Mouse (Mus musculus): Measurements from ENCODE around the gene Nfib. TPM values are rescaled to one million over a fixed set of nuclear protein-coding genes. Genes with fewer than 3 reads are reported as not detected.

The Nfib gene
- total and polyA plus RNA-seq, 3 experiments = 32.1 to 121 (median 118) TPM

GRCm38 (mm10) chr4:82378050-82378449, 327.5 kb downstream of the Nfib start:
- H3K4me3 ChIP-seq = no peak overlapping the region
- no peak for TF ChIP-seq CTCF (IDR thresholded peaks at IDR 0.05)
- TF ChIP-seq EP300 (IDR thresholded peaks at IDR 0.05; ENCODE audit: insufficient read depth, low read depth, low read length) = no peak
- no peak for TF ChIP-seq POLR2A (IDR thresholded peaks at IDR 0.05; ENCODE audit: insufficient read depth, low read depth, low read length)
- H3K36me3 ChIP-seq (ENCODE audit: control insufficient read depth, insufficient read depth, low read length) = peaks cover 21% of the 10 kb centered on the region
- intact Hi-C loops (cut with DNase I) = no loop called here
- no peak overlapping the region for H3K27ac ChIP-seq
- DNase-seq = no peak
- 82% methylated on average over 3 of the region's 3 CpGs for WGBS
- H3K27me3 ChIP-seq (ENCODE audit: control insufficient read depth, insufficient read depth, low read length) = no peaks in the 10 kb centered on the region
- no peak overlapping the region for H3K9ac ChIP-seq (ENCODE audit: low read depth, low read length)
- H3K4me1 ChIP-seq (ENCODE audit: control insufficient read depth, insufficient read depth, low read length) = peaks cover 5% of the 10 kb centered on the region
- H3K79me2 ChIP-seq (replicated peaks; ENCODE audit: control insufficient read depth, insufficient read depth, low read length) = peaks cover 8% of the 10 kb centered on the region

- H3K27ac ChIP-seq = no peak overlapping the region
- intact Hi-C loops (cut with DNase I) = no loop called here
- peaks cover 8% of the 10 kb centered on the region for H3K79me2 ChIP-seq (replicated peaks; ENCODE audit: control insufficient read depth, insufficient read depth, low read length)
- 77% methylated on average over 3 of the region's 3 CpGs for WGBS
- no peak for TF ChIP-seq POLR2A (IDR thresholded peaks at IDR 0.05; ENCODE audit: insufficient read depth, low read depth, low read length)
- no peak for TF ChIP-seq CTCF (IDR thresholded peaks at IDR 0.05)
- TF ChIP-seq EP300 (IDR thresholded peaks at IDR 0.05; ENCODE audit: insufficient read depth, low read depth, low read length) = no peak
- no peak overlapping the region for H3K4me3 ChIP-seq
- H3K4me1 ChIP-seq (ENCODE audit: control insufficient read depth, insufficient read depth, low read length) = peaks cover 5% of the 10 kb centered on the region
- peaks cover 19% of the 10 kb centered on the region for H3K36me3 ChIP-seq (ENCODE audit: control insufficient read depth, insufficient read depth, low read length)
- H3K9ac ChIP-seq (ENCODE audit: low read depth, low read length) = no peak overlapping the region
- no peak for DNase-seq
- H3K27me3 ChIP-seq (ENCODE audit: control insufficient read depth, insufficient read depth, low read length) = no peaks in the 10 kb centered on the region
Observed at GRCm38 (mm10) chr4:82377621-82378020, 327.9 kb downstream of the Nfib start.

GRCm38 (mm10) chr4:82374560-82374959, 331.0 kb downstream of the Nfib start:
- 62% methylated on average over 5 of the region's 5 CpGs for WGBS
- H3K4me1 ChIP-seq (ENCODE audit: control insufficient read depth, insufficient read depth, low read length) = peaks cover 3% of the 10 kb centered on the region
- H3K79me2 ChIP-seq (replicated peaks; ENCODE audit: control insufficient read depth, insufficient read depth, low read length) = peaks cover 6% of the 10 kb centered on the region
- peaks cover 10% of the 10 kb centered on the region for H3K36me3 ChIP-seq (ENCODE audit: control insufficient read depth, insufficient read depth, low read length)
- H3K4me3 ChIP-seq = no peak overlapping the region
- H3K9ac ChIP-seq (ENCODE audit: low read depth, low read length) = no peak overlapping the region
- H3K27ac ChIP-seq = no peak overlapping the region
- TF ChIP-seq CTCF (IDR thresholded peaks at IDR 0.05) (no peak), EP300 (IDR thresholded peaks at IDR 0.05; ENCODE audit: insufficient read depth, low read depth, low read length) (no peak), POLR2A (IDR thresholded peaks at IDR 0.05; ENCODE audit: insufficient read depth, low read depth, low read length) (no peak)
- no peak for DNase-seq
- intact Hi-C loops (cut with DNase I) = no loop called here
- H3K27me3 ChIP-seq (ENCODE audit: control insufficient read depth, insufficient read depth, low read length) = no peaks in the 10 kb centered on the region

- Histone ChIP-seq H3K4me3 (no peak overlapping the region), H3K27ac (no peak overlapping the region), H3K4me1 (ENCODE audit: control insufficient read depth, insufficient read depth, low read length) (peaks cover 6% of the 10 kb centered on the region), H3K27me3 (ENCODE audit: control insufficient read depth, insufficient read depth, low read length) (no peaks in the 10 kb centered on the region), H3K9ac (ENCODE audit: low read depth, low read length) (no peak overlapping the region), H3K36me3 (ENCODE audit: control insufficient read depth, insufficient read depth, low read length) (peaks cover 7% of the 10 kb centered on the region), H3K79me2 (replicated peaks; ENCODE audit: control insufficient read depth, insufficient read depth, low read length) (peaks cover 6% of the 10 kb centered on the region)
- 78% methylated on average over 4 of the region's 4 CpGs for WGBS
- TF ChIP-seq CTCF (IDR thresholded peaks at IDR 0.05) = no peak
- TF ChIP-seq EP300 (IDR thresholded peaks at IDR 0.05; ENCODE audit: insufficient read depth, low read depth, low read length) = no peak
- TF ChIP-seq POLR2A (IDR thresholded peaks at IDR 0.05; ENCODE audit: insufficient read depth, low read depth, low read length) = no peak
- no peak for DNase-seq
- intact Hi-C loops (cut with DNase I) = no loop called here
Observed at GRCm38 (mm10) chr4:82372217-82372616, 333.3 kb downstream of the Nfib start.

- 88% methylated on average over 4 of the region's 4 CpGs for WGBS
- H3K4me1 ChIP-seq (ENCODE audit: control insufficient read depth, insufficient read depth, low read length) = peaks cover 5% of the 10 kb centered on the region
Observed at GRCm38 (mm10) chr4:82371471-82371870, 334.1 kb downstream of the Nfib start.

GRCm38 (mm10) chr4:82369011-82369776, 336.4 kb downstream of the Nfib start:
- no peak overlapping the region for H3K9ac ChIP-seq (ENCODE audit: low read depth, low read length)
- 79% methylated on average over 6 of the region's 6 CpGs for WGBS
- H3K27me3 ChIP-seq (ENCODE audit: control insufficient read depth, insufficient read depth, low read length) = no peaks in the 10 kb centered on the region
- peaks cover 3% of the 10 kb centered on the region for H3K79me2 ChIP-seq (replicated peaks; ENCODE audit: control insufficient read depth, insufficient read depth, low read length)
- no peak for TF ChIP-seq POLR2A (IDR thresholded peaks at IDR 0.05; ENCODE audit: insufficient read depth, low read depth, low read length)
- no peak for TF ChIP-seq EP300 (IDR thresholded peaks at IDR 0.05; ENCODE audit: insufficient read depth, low read depth, low read length)
- TF ChIP-seq CTCF (IDR thresholded peaks at IDR 0.05) = no peak
- no peak overlapping the region for H3K27ac ChIP-seq
- peaks cover 7% of the 10 kb centered on the region for H3K4me1 ChIP-seq (ENCODE audit: control insufficient read depth, insufficient read depth, low read length)
- intact Hi-C loops (cut with DNase I) = no loop called here
- DNase-seq = no peak
- H3K4me3 ChIP-seq = no peak overlapping the region
- peaks cover 15% of the 10 kb centered on the region for H3K36me3 ChIP-seq (ENCODE audit: control insufficient read depth, insufficient read depth, low read length)

More at GRCm38 (mm10) chr4:82371471-82371870, 334.1 kb downstream of the Nfib start:
- H3K27me3 ChIP-seq (ENCODE audit: control insufficient read depth, insufficient read depth, low read length) = no peaks in the 10 kb centered on the region
- intact Hi-C loops (cut with DNase I) = no loop called here
- no peak for DNase-seq
- H3K79me2 ChIP-seq (replicated peaks; ENCODE audit: control insufficient read depth, insufficient read depth, low read length) = peaks cover 3% of the 10 kb centered on the region
- no peak for TF ChIP-seq POLR2A (IDR thresholded peaks at IDR 0.05; ENCODE audit: insufficient read depth, low read depth, low read length)
- TF ChIP-seq CTCF (IDR thresholded peaks at IDR 0.05) = no peak
- no peak for TF ChIP-seq EP300 (IDR thresholded peaks at IDR 0.05; ENCODE audit: insufficient read depth, low read depth, low read length)
- H3K9ac ChIP-seq (ENCODE audit: low read depth, low read length) = no peak overlapping the region
- no peak overlapping the region for H3K27ac ChIP-seq
- no peak overlapping the region for H3K4me3 ChIP-seq
- peaks cover 9% of the 10 kb centered on the region for H3K36me3 ChIP-seq (ENCODE audit: control insufficient read depth, insufficient read depth, low read length)

All from heart, adult 2 months (tissue).